8 mouse cellular contexts compared by ENCODE assay signal in the genomic region with DNA sequence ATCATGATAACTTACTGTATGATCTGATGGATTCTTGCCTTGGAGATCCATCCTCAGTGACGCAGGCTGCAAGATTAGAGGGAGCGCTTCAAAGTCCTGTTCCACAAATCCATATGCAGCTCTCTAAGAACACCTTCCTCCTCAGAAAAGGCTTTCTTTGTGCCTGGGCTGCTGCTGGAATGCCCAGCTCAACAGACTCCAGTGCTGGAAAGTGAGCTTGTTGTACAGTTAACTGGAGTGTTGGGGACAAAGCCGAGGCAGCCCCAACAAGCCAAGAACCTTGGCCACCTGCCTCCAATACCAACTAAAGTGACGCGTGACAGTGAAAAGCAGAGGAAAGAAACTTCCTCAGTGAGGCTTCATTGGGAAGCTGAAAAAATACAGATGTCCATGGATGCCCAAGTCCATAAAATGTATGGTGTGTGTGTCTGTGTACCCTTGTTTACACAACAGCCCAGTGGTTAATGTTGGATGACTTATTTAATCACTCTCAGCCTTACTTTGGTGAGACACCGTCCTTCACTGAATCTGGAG. TPM values are rescaled to one million over a fixed set of nuclear protein-coding genes. Genes with fewer than 3 reads are reported as not detected.
DNase-seq lines count a peak whose midpoint lies in the region; ATAC-seq and TF ChIP-seq lines count a peak whose summit lies in the region.

No protein-coding gene starts in this region.

- intact Hi-C loops in left cerebral cortex, postnatal 25 days (cut with DNase I): loop anchor here (5.0 kb wide), 2 partner anchors 36 to 1449 kb away; partner anchors contain the start of gene Zfp72

- H3K4me3 ChIP-seq in kidney, postnatal 0 days (replicated peaks; ENCODE audit: low read depth, low read length): peak overlapping the region; percentile 53
- peak overlapping the region; percentile 62 for H3K4me3 ChIP-seq in bone marrow macrophage, adult 2 months (ENCODE audit: insufficient read depth, low read length)
- peak overlapping the region; percentile 45 for H3K4me3 ChIP-seq in forebrain, postnatal 0 days (ENCODE audit: low read depth, low read length)
- H3K4me3 ChIP-seq in neural tube, embryonic 14.5 days (ENCODE audit: low read depth, low read length): peak overlapping the region; percentile 52

- WGBS in kidney, postnatal 0 days: 42% methylated on average over 6 of the region's 6 CpGs
- 34% methylated on average over 6 of the region's 6 CpGs for WGBS in forebrain, postnatal 0 days
- WGBS in neural tube, embryonic 14.5 days: 58% methylated on average over 6 of the region's 6 CpGs

- no peaks in the 10 kb centered on the region for H3K36me3 ChIP-seq in kidney, postnatal 0 days (ENCODE audit: insufficient read depth, low read length)
- no peaks in the 10 kb centered on the region for H3K36me3 ChIP-seq in forebrain, postnatal 0 days (ENCODE audit: insufficient read depth)
- H3K36me3 ChIP-seq in neural tube, embryonic 14.5 days (ENCODE audit: control insufficient read depth, insufficient read depth, low read length): no peaks in the 10 kb centered on the region

- TF ChIP-seq POLR2A in bone marrow macrophage, adult 2 months (IDR thresholded peaks at IDR 0.05; ENCODE audit: borderline replicate concordance, low read depth, low read length): no peak

- TF ChIP-seq CTCF in kidney, postnatal 0 days (IDR thresholded peaks at IDR 0.05; ENCODE audit: low read depth): no peak
- no peak for TF ChIP-seq CTCF in bone marrow macrophage, adult 2 months (IDR thresholded peaks at IDR 0.05; ENCODE audit: low read depth, low read length)
- TF ChIP-seq CTCF in forebrain, postnatal 0 days (IDR thresholded peaks at IDR 0.05; ENCODE audit: low read depth): no peak

- no peaks in the 10 kb centered on the region for H3K9me3 ChIP-seq in kidney, postnatal 0 days (replicated peaks; ENCODE audit: low read length)
- no peaks in the 10 kb centered on the region for H3K9me3 ChIP-seq in forebrain, postnatal 0 days (ENCODE audit: low read length)
- no peaks in the 10 kb centered on the region for H3K9me3 ChIP-seq in neural tube, embryonic 14.5 days (ENCODE audit: control insufficient read depth, low read length)

- peaks cover 9% of the 10 kb centered on the region for H3K4me1 ChIP-seq in kidney, postnatal 0 days (replicated peaks; ENCODE audit: insufficient read depth, low read length)
- H3K4me1 ChIP-seq in bone marrow macrophage, adult 2 months (ENCODE audit: control insufficient read depth, insufficient read depth, low read length): peaks cover 39% of the 10 kb centered on the region
- peaks cover 14% of the 10 kb centered on the region for H3K4me1 ChIP-seq in forebrain, postnatal 0 days (ENCODE audit: insufficient read depth)
- H3K4me1 ChIP-seq in neural tube, embryonic 14.5 days (ENCODE audit: control insufficient read depth, insufficient read depth, low read length): peaks cover 14% of the 10 kb centered on the region

- peak overlapping the region; percentile 56; the same call in 1 of the 2 replicates for H3K9ac ChIP-seq in kidney, postnatal 0 days (ENCODE audit: low read depth, low read length)
- peak overlapping the region; percentile 60 for H3K9ac ChIP-seq in forebrain, postnatal 0 days
- peak overlapping the region; percentile 64 for H3K9ac ChIP-seq in neural tube, embryonic 14.5 days (replicated peaks; ENCODE audit: low read depth, low read length)

- no peaks in the 10 kb centered on the region for H3K27me3 ChIP-seq in kidney, postnatal 0 days (ENCODE audit: insufficient read depth, low read length)
- no peaks in the 10 kb centered on the region for H3K27me3 ChIP-seq in forebrain, postnatal 0 days (ENCODE audit: insufficient read depth, low read length)
- H3K27me3 ChIP-seq in neural tube, embryonic 14.5 days (ENCODE audit: control insufficient read depth, insufficient read depth, low read length): no peaks in the 10 kb centered on the region

- no peak for DNase-seq in kidney, postnatal 0 days (ENCODE audit: low spot score)
- no peak for DNase-seq in kidney, postnatal 10 days
- peak; percentile 27 for DNase-seq in forebrain, postnatal 0 days
- DNase-seq in left cerebral cortex, postnatal 25 days (ENCODE audit: low spot score in 2 of 2): peak; percentile 18 to 40
- DNase-seq in urinary bladder, postnatal 36 days (ENCODE audit: low spot score in 2 of 2): no peak

- H3K4me2 ChIP-seq in kidney, postnatal 0 days (ENCODE audit: low read length): peak overlapping the region; percentile 59
- H3K4me2 ChIP-seq in forebrain, postnatal 0 days (ENCODE audit: low read depth): peak overlapping the region; percentile 66
- H3K4me2 ChIP-seq in neural tube, embryonic 14.5 days (ENCODE audit: low read depth, low read length): peak overlapping the region; percentile 66

- peak overlapping the region; percentile 86; the same call in 1 of the 2 replicates for H3K27ac ChIP-seq in kidney, postnatal 0 days
- no peak overlapping the region for H3K27ac ChIP-seq in bone marrow macrophage, adult 2 months (ENCODE audit: insufficient read depth, low read depth, low read length)
- H3K27ac ChIP-seq in forebrain, postnatal 0 days (ENCODE audit: low read depth, low read length): peak overlapping the region; percentile 55
- H3K27ac ChIP-seq in neural tube, embryonic 14.5 days (ENCODE audit: low read depth, low read length): peak overlapping the region; percentile 66

- no peak for ATAC-seq in kidney, postnatal 0 days (replicated peaks; ENCODE audit: low FRiP score, low read depth)
- peak; percentile 14; the same call in 1 of the 2 replicates for ATAC-seq in forebrain, postnatal 0 days
- no peak for ATAC-seq in neural tube, embryonic 14.5 days (ENCODE audit: low read depth)
- no peak for ATAC-seq in erythroid progenitor cell, adult 5-6 weeks (replicated peaks; ENCODE audit: low FRiP score, poor library complexity, severe bottlenecking)

RNA-seq across cellular contexts. Expression of gene Glrx, which starts 1.2 kb away (rescaled TPM):
- 67.5 and 72.1 TPM in 2 replicates for polyA plus RNA-seq in kidney, postnatal 0 days (2015; fragmentation: Nextera tagmentation; extraction: Ambion mirVana)
- polyA plus RNA-seq in bone marrow macrophage, adult 2 months (2012; ENCODE audit: insufficient read depth, insufficient read length, missing spikeins): 112 and 121 TPM in 2 replicates
- 49.2 and 53.5 TPM in 2 replicates for total RNA-seq in forebrain, postnatal 0 days (2014; rRNA removed)
- polyA plus RNA-seq in forebrain, postnatal 0 days (2015; fragmentation: Nextera tagmentation; extraction: Ambion mirVana): 60.2 and 60.8 TPM in 2 replicates
- total RNA-seq in left cerebral cortex, postnatal 25 days (2021): 10 to 100 TPM; 52.4 to 52.6 TPM
- 71.9 and 81.8 TPM in 2 replicates for polyA plus RNA-seq in neural tube, embryonic 14.5 days (2014; fragmentation: Nextera tagmentation; extraction: Ambion mirVana)
- 62.9 and 66.7 TPM in 2 replicates for total RNA-seq in erythroid progenitor cell, adult 5-6 weeks (2015; ENCODE audit: low replicate concordance)
- total RNA-seq in erythroid progenitor cell, adult 5-6 weeks (2017; ENCODE audit: low replicate concordance): 18.9 and 34.6 TPM in 2 replicates

Comparison
In these comparisons a context has a peak if more than half of its experiments do, and no peak if none do; other contexts are left out.
1. DNase-seq: peak in forebrain, postnatal 0 days (single experiment) and left cerebral cortex, postnatal 25 days (2 of 2); none in kidney, postnatal 0 days (single experiment), kidney, postnatal 10 days (single experiment) and urinary bladder, postnatal 36 days (0 of 2).
2. Peak in every context shown above with its lines, with median percentiles within 50 percentile points of each other: H3K4me2 ChIP-seq, H3K4me3 ChIP-seq and H3K9ac ChIP-seq.